Mouse (Mus musculus) heart, embryonic 15.5 days (tissue): ENCODE results near the gene Olfr325. TPM values are rescaled to one million over a fixed set of nuclear protein-coding genes. Genes with fewer than 3 reads are reported as not detected.

Source experiments
- ATAC-seq: fragments of 200-750 bp; cut with Nextera tagmentation; replicated peaks from 2 replicates; pipeline ENCODE4 v1.8.0; 2017; ENCODE audit warnings: low read depth, moderate TSS enrichment; ENCODE audit not compliant: insufficient number of reproducible peaks, insufficient read depth, low FRiP score
- H3K27ac ChIP-seq: fragments of 300-500 bp; sonication (generic); 2 replicates; pipeline ENCODE4 v1.5.1; 2015; ENCODE audit warnings: mild to moderate bottlenecking, inconsistent platforms
- H3K27me3 ChIP-seq: fragments of 300-500 bp; sonication (generic); 2 replicates; pipeline ENCODE4 v1.6.1; 2015; ENCODE audit warnings: inconsistent platforms
- H3K36me3 ChIP-seq: fragments of 300-500 bp; sonication (generic); 2 replicates; pipeline ENCODE4 v1.6.1; 2015; ENCODE audit warnings: mild to moderate bottlenecking, inconsistent platforms
- H3K4me1 ChIP-seq: fragments of 300-500 bp; sonication (generic); replicated peaks from 2 replicates; pipeline ENCODE4 v1.6.1; 2015; ENCODE audit warnings: inconsistent platforms
- H3K4me2 ChIP-seq: fragments of 300-500 bp; sonication (generic); 2 replicates; pipeline ENCODE4 v1.6.1; 2015; ENCODE audit warnings: inconsistent platforms, mild to moderate bottlenecking, moderate library complexity
- H3K4me3 ChIP-seq: fragments of 300-500 bp; sonication (generic); 2 replicates; pipeline ENCODE4 v1.5.1; 2015; ENCODE audit warnings: mild to moderate bottlenecking, inconsistent platforms
- H3K9ac ChIP-seq: fragments of 300-500 bp; sonication (generic); 2 replicates; pipeline ENCODE4 v1.6.1; 2015; ENCODE audit warnings: mild to moderate bottlenecking, inconsistent platforms
- H3K9me3 ChIP-seq: fragments of 300-500 bp; sonication (generic); replicated peaks from 2 replicates; pipeline ENCODE4 v1.6.1; 2016; ENCODE audit warnings: inconsistent platforms
- WGBS: fragments of 180-500 bp; shearing (Covaris S2); methylation state at CpG from one replicate; pipeline ENCODE4 v1.1.7; 2015; ENCODE audit warnings: mixed read lengths; 5-methylcytosine and 5-hydroxymethylcytosine counted together
- polyA plus RNA-seq: library from polyadenylated mRNA; unstranded; fragments of >200 nt; fragmentation: Nextera tagmentation; extraction: Ambion mirVana; gene quantifications from 2 replicates; pipeline ENCODE4 v1.2.1, GENCODE M21; 2015

The Olfr325 gene
- polyA plus RNA-seq, 1 experiment from 2014 or later = not detected

DNA sequence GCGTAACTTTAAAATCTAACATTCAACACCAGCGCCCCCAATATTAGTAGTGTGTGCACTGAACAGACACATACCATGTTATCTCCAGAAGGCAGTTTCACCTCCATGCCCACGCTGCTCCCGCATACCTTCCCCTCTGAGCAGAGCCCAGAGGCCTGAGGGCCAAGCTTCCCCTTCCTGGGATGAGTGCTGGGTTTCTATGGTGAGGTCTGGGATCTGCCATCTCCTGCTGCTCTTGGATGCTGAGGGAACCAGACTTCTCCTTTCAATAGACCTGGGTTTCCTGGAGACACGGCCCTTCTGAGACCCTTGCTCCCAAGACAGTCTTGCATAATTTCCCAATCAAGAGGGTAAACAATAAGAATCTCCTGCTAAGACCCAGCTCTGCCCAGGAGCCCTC, 52.9 kb downstream of the Olfr325 start, which contains the start of gene Olfr323:
Olfr323 (minus strand) TSS at position 101 of the 400 bp plus-strand sequence.
- no peak within 1 kb of the TSS for H3K4me2 ChIP-seq
- no peak within 1 kb of the TSS for H3K27ac ChIP-seq
- no peak for ATAC-seq
- H3K27me3 ChIP-seq = no peaks in the 10 kb centered on the region; the same call in 1 of the 2 replicates
- H3K36me3 ChIP-seq = no peaks in the 10 kb centered on the region
- no peak within 1 kb of the TSS for H3K9ac ChIP-seq
- WGBS = 63% methylated on average over 5 of the region's 5 CpGs
- no peaks in the 10 kb centered on the region for H3K4me1 ChIP-seq
- no peak within 1 kb of the TSS for H3K4me3 ChIP-seq
- H3K9me3 ChIP-seq = no peaks in the 10 kb centered on the region

Other genes with a start within 250 kb of the Olfr325 start
- 31.6 and 33.1 TPM in 2 replicates for gene Zfp672, start 247.4 kb upstream of the Olfr325 start, polyA plus RNA-seq
- gene Sh3bp5l, start 247.0 kb upstream of the Olfr325 start, polyA plus RNA-seq = 27.6 and 29.9 TPM in 2 replicates
- gene Lypd8, start 198.7 kb upstream of the Olfr325 start, polyA plus RNA-seq = not detected in 2 replicates
- not detected in 2 replicates for gene 1810065E05Rik, start 156.6 kb upstream of the Olfr325 start, polyA plus RNA-seq
- not detected in 2 replicates for gene Gm12253, start 145.2 kb upstream of the Olfr325 start, polyA plus RNA-seq
- gene Lypd9, start 124.8 kb upstream of the Olfr325 start, polyA plus RNA-seq = not detected in 2 replicates
- not detected in 2 replicates for gene Olfr30, start 115.5 kb upstream of the Olfr325 start, polyA plus RNA-seq
- not detected in 2 replicates for gene Olfr332, start 85.2 kb upstream of the Olfr325 start, polyA plus RNA-seq
- gene Olfr331, start 75.2 kb upstream of the Olfr325 start, polyA plus RNA-seq = not detected in 2 replicates
- gene Olfr330, start 42.9 kb upstream of the Olfr325 start, polyA plus RNA-seq = 0.11 TPM in 1 of 2 replicates, not detected in the other
- not detected in 2 replicates for gene Olfr329-ps, start 31.3 kb upstream of the Olfr325 start, polyA plus RNA-seq
- gene Olfr328, start 22.1 kb upstream of the Olfr325 start, polyA plus RNA-seq = not detected in 2 replicates
- 0.06 TPM in 1 of 2 replicates, not detected in the other for gene Olfr224, start 7.2 kb upstream of the Olfr325 start, polyA plus RNA-seq
- not detected in 2 replicates for gene Olfr324, start 17.4 kb downstream of the Olfr325 start, polyA plus RNA-seq
- not detected in 2 replicates for gene 2210407C18Rik, start 38.3 kb downstream of the Olfr325 start, polyA plus RNA-seq
- not detected in 2 replicates for gene Olfr323, start 52.8 kb downstream of the Olfr325 start, polyA plus RNA-seq
- 0.16 and 0.44 TPM in 2 replicates for gene Trim58, start 62.7 kb downstream of the Olfr325 start, polyA plus RNA-seq
- gene Olfr322, start 81.1 kb downstream of the Olfr325 start, polyA plus RNA-seq = not detected in 2 replicates
- not detected in 2 replicates for gene Olfr320, start 103.4 kb downstream of the Olfr325 start, polyA plus RNA-seq
- not detected in 2 replicates for gene Olfr319, start 121.4 kb downstream of the Olfr325 start, polyA plus RNA-seq
- gene Olfr318, start 146.3 kb downstream of the Olfr325 start, polyA plus RNA-seq = not detected in 2 replicates
- not detected in 2 replicates for gene Olfr317, start 161.5 kb downstream of the Olfr325 start, polyA plus RNA-seq
- not detected in 2 replicates for gene Olfr316, start 175.0 kb downstream of the Olfr325 start, polyA plus RNA-seq
- gene Olfr315, start 195.5 kb downstream of the Olfr325 start, polyA plus RNA-seq = not detected in 2 replicates
- not detected in 2 replicates for gene Olfr314, start 205.2 kb downstream of the Olfr325 start, polyA plus RNA-seq
- gene Fam183b, start 224.2 kb downstream of the Olfr325 start, polyA plus RNA-seq = 0.62 and 1.1 TPM in 2 replicates
- 0.14 TPM in 1 of 2 replicates, not detected in the other for gene Olfr313, start 237.3 kb downstream of the Olfr325 start, polyA plus RNA-seq